Mouse (Mus musculus) CH12.LX (cell line): Measurements from ENCODE around the gene H1fx. TPM values are rescaled to one million over a fixed set of nuclear protein-coding genes. Genes with fewer than 3 reads are reported as not detected.

ENCODE experiments used
- DNase-seq: peaks from one replicate; pipeline ENCODE4 v3.0.0-alpha.2; 2013; ENCODE audit errors: extremely low read depth
- H3K27ac ChIP-seq: 2 replicates; pipeline ENCODE4 v1.5.1; 2012; ENCODE audit warnings: low read depth, mild to moderate bottlenecking, control low read depth, moderate library complexity; ENCODE audit not compliant: insufficient read depth
- H3K27me3 ChIP-seq: replicated peaks from 2 replicates; pipeline ENCODE3; 2012; ENCODE audit warnings: inconsistent platforms
- H3K36me3 ChIP-seq, 2 experiments: replicated peaks in 1 of 2; 2 replicates each; pipeline versions ENCODE3 to v1.6.1; 2012; ENCODE audit warnings: inconsistent platforms in 1 of 2, low read length in 1 of 2, mild to moderate bottlenecking in 1 of 2, mixed read lengths in 1 of 2, moderate library complexity in 1 of 2; ENCODE audit not compliant: control insufficient read depth in 1 of 2, insufficient read depth in 1 of 2
- H3K4me1 ChIP-seq, 2 experiments: 2 replicates each; pipeline ENCODE4 v1.6.1; 2012; ENCODE audit warnings: inconsistent platforms in 1 of 2, moderate library complexity in 1 of 2; ENCODE audit not compliant: insufficient read depth in 2 of 2, control insufficient read depth in 1 of 2
- H3K4me2 ChIP-seq: 2 replicates; pipeline ENCODE4 v1.6.1; 2012; ENCODE audit warnings: low read depth, mild to moderate bottlenecking, control low read depth; ENCODE audit not compliant: poor library complexity, insufficient read depth, severe bottlenecking
- H3K4me3 ChIP-seq, 3 experiments: fragments of 150-350 bp in 1 of 3; sonication (generic) in 1 of 3; replicated peaks in 1 of 3; 2 replicates each; pipeline versions ENCODE3 to v1.5.1; 2011 to 2012; ENCODE audit warnings: low read depth in 2 of 3, low read length in 2 of 3, mild to moderate bottlenecking in 2 of 3, moderate library complexity in 2 of 3, control low read depth in 1 of 3, improper control_type of control experiment in 1 of 3, inconsistent platforms in 1 of 3, mixed read lengths in 1 of 3; ENCODE audit not compliant: poor library complexity in 1 of 3
- H3K79me2 ChIP-seq: replicated peaks from 2 replicates; pipeline ENCODE4 v1.6.1; 2012; ENCODE audit warnings: mild to moderate bottlenecking, moderate library complexity; ENCODE audit not compliant: control insufficient read depth, poor library complexity, insufficient read depth, severe bottlenecking; ENCODE audit errors: extremely low read depth
- H3K9ac ChIP-seq: 2 replicates; pipeline ENCODE4 v1.6.1; 2012; ENCODE audit warnings: low read depth, mild to moderate bottlenecking, control low read depth, moderate library complexity; ENCODE audit not compliant: insufficient read depth
- H3K9me3 ChIP-seq: replicated peaks from 2 replicates; pipeline ENCODE3; 2012; ENCODE audit warnings: low read length, inconsistent platforms, mixed read lengths
- CHD1 ChIP-seq: IDR thresholded peaks from 2 replicates; pipeline ENCODE4 v1.6.1; 2012; ENCODE audit warnings: low read depth, low read length, improper control_type of control experiment, inconsistent platforms
- CHD2 ChIP-seq: IDR thresholded peaks from 2 replicates; pipeline ENCODE4 v1.6.1; 2011; ENCODE audit warnings: low read length, improper control_type of control experiment
- E2F4 ChIP-seq: IDR thresholded peaks from 2 replicates; pipeline ENCODE4 v1.6.1; 2011; ENCODE audit warnings: low read depth, low read length, improper control_type of control experiment; ENCODE audit not compliant: insufficient replicate concordance
- HCFC1 ChIP-seq: IDR thresholded peaks from 2 replicates; pipeline ENCODE4 v1.6.1; 2012; ENCODE audit warnings: low read depth, mild to moderate bottlenecking, inconsistent platforms, low read length, improper control_type of control experiment
- IRF4 ChIP-seq: IDR thresholded peaks from 2 replicates; pipeline ENCODE4 v1.6.1; 2014; ENCODE audit warnings: low read depth, mild to moderate bottlenecking, inconsistent platforms, low read length, improper control_type of control experiment
- KAT2A ChIP-seq: IDR thresholded peaks from 2 replicates; pipeline ENCODE4 v1.6.1; 2012; ENCODE audit warnings: low read length, improper control_type of control experiment, inconsistent platforms; ENCODE audit not compliant: insufficient replicate concordance
- MAFK ChIP-seq: IDR thresholded peaks from 2 replicates; pipeline ENCODE4 v1.6.1; 2011; ENCODE audit warnings: low read length, improper control_type of control experiment; ENCODE audit not compliant: insufficient replicate concordance
- MEF2A ChIP-seq: IDR thresholded peaks from 2 replicates; pipeline ENCODE4 v1.6.1; 2014; ENCODE audit warnings: low read depth, mild to moderate bottlenecking, inconsistent platforms, low read length, improper control_type of control experiment, borderline replicate concordance
- MYC ChIP-seq: IDR thresholded peaks from 2 replicates; pipeline ENCODE4 v1.6.1; 2011; ENCODE audit warnings: low read depth, mild to moderate bottlenecking, improper control_type of control experiment, low read length
- POLR2A ChIP-seq: IDR thresholded peaks from 2 replicates; pipeline ENCODE4 v1.6.1; 2011; ENCODE audit warnings: low read depth, mild to moderate bottlenecking, improper control_type of control experiment, low read length
- POLR2AphosphoS2 ChIP-seq: IDR thresholded peaks from 2 replicates; pipeline ENCODE4 v1.6.1; 2011; ENCODE audit warnings: low read depth, low read length, improper control_type of control experiment
- RAD21 ChIP-seq: IDR thresholded peaks from 2 replicates; pipeline ENCODE4 v1.6.1; 2011; ENCODE audit warnings: low read depth, mild to moderate bottlenecking, low read length, improper control_type of control experiment, moderate library complexity
- RCOR1 ChIP-seq: conservative IDR thresholded peaks from 2 replicates; pipeline ENCODE4 v1.6.1; 2012; ENCODE audit warnings: low read depth, mild to moderate bottlenecking, inconsistent platforms, low read length, improper control_type of control experiment
- SIN3A ChIP-seq: IDR thresholded peaks from 2 replicates; pipeline ENCODE4 v1.6.1; 2012; ENCODE audit warnings: low read length, improper control_type of control experiment, inconsistent platforms
- TBP ChIP-seq: conservative IDR thresholded peaks from 2 replicates; pipeline ENCODE4 v1.6.1; 2011; ENCODE audit warnings: low read depth, low read length, improper control_type of control experiment
- USF1 ChIP-seq: IDR thresholded peaks from 2 replicates; pipeline ENCODE4 v1.6.1; 2014; ENCODE audit warnings: low read depth, mild to moderate bottlenecking, inconsistent platforms, low read length, improper control_type of control experiment
- USF2 ChIP-seq: conservative IDR thresholded peaks from 2 replicates; pipeline ENCODE4 v1.6.1; 2011; ENCODE audit warnings: low read depth, low read length, improper control_type of control experiment
- ZC3H11A ChIP-seq: IDR thresholded peaks from 2 replicates; pipeline ENCODE4 v1.6.1; 2012; ENCODE audit warnings: low read depth, mild to moderate bottlenecking, inconsistent platforms, low read length, improper control_type of control experiment
- ZMIZ1 ChIP-seq: IDR thresholded peaks from 2 replicates; pipeline ENCODE4 v1.6.1; 2012; ENCODE audit warnings: low read depth, mild to moderate bottlenecking, inconsistent platforms, low read length, improper control_type of control experiment
- ZNF384 ChIP-seq: IDR thresholded peaks from 2 replicates; pipeline ENCODE4 v1.6.1; 2012; ENCODE audit warnings: low read depth, low read length, improper control_type of control experiment, inconsistent platforms
- dilution Hi-C: fragments of 300-500 bp; cut with MboI; formaldehyde crosslinking; loops from 2 replicates; pipeline ENCODE4 v1.14.3; 2020; ENCODE audit warnings: low sequenced_read_pairs; ENCODE audit not compliant: extremely low pct_unique_long_range_greater_than_20kb, extremely low pct_ligation_motif_present
- in situ Hi-C: fragments of 300-500 bp; cut with MboI; formaldehyde crosslinking; loops from 3 replicates; pipeline ENCODE4 v1.14.3; 2019; ENCODE audit warnings: low sequenced_read_pairs, low pct_ligation_motif_present, low pct_unique_long_range_greater_than_20kb, mixed read lengths
- polyA plus RNA-seq: library from polyadenylated mRNA; unstranded; fragments of >175 nt; gene quantifications from 2 replicates; pipeline ENCODE4 v1.2.1, GENCODE M21; 2012; ENCODE audit warnings: low read depth; ENCODE audit not compliant: insufficient read length
- total RNA-seq, 2 experiments: library from RNA; depleted of rRNA; stranded (reverse); fragments of 300-350 nt in 1 of 2; fragments of >200 nt in 1 of 2; gene quantifications; 2 replicates each; pipeline ENCODE4 v1.2.3; 2012 to 2014

Gene H1fx
- total and polyA plus RNA-seq, 3 experiments, result 0.08 TPM; not detected in 2

DNA sequence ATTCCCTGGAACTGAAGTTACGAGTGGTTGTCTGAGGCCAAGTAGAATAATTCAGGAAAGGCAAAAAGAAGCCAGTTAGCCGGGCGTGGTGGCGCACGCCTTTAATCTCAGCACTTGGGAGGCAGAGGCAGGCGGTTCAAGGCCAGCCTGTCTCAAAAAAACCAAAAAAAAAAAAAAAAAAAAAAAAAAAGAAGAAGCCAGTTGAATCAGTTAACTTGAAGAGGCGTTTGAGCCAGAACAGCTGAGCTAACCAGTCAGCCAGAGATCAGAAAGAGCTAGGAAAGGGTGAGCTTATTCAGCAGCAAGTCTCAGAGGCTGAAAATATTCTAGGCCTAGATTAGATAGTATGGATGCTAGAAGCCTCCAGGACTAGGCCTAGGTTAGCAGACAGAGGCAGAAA, 39.3 kb downstream of the H1fx start:
- H3K27ac ChIP-seq, result no peak overlapping the region
- dilution Hi-C loops, result no loop called here
- H3K4me3 ChIP-seq, result no peak overlapping the region
- H3K36me3 ChIP-seq, result no peaks in the 10 kb centered on the region
- peaks cover 5% of the 10 kb centered on the region for H3K9me3 ChIP-seq
- peaks cover 4% of the 10 kb centered on the region for H3K27me3 ChIP-seq
- in situ Hi-C loops, result no loop called here
- H3K9ac ChIP-seq, result no peak overlapping the region
- TF ChIP-seq POLR2AphosphoS2 (no peak), KAT2A (no peak), USF1 (no peak), CHD2 (no peak), RCOR1 (no peak), E2F4 (no peak), ZMIZ1 (no peak), MYC (no peak), USF2 (no peak), POLR2A (no peak), ZC3H11A (no peak), ZNF384 (no peak), HCFC1 (no peak), SIN3A (no peak), RAD21 (no peak), TBP (no peak)
- H3K4me2 ChIP-seq, result no peak overlapping the region
- peaks cover 0 to 4% of the 10 kb centered on the region in 2 experiments; a peak in 2 of 4 replicates for H3K4me1 ChIP-seq
- H3K79me2 ChIP-seq, result no peaks in the 10 kb centered on the region
- DNase-seq, result no peak

DNA sequence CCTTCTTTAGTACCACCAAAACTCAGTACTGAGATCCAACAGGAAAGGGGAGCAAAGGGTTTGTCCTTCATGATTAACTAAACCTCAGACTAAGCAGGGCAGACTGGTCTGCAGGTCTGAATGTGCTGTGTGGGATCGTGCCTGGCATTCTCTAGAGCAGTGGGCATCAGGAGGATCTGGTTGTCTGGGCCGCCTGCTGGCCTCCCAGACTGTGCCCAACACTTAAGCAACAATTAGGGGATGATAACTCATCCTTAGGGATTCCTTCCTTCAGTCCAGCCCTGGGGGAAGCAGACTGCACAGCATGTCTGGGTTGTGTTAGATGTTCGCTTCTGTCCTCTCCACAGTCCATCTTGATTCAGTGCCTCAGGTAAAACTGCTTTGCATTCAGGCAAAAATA, 42.5 kb downstream of the H1fx start:
- TF ChIP-seq MAFK, result no peak
- no peak for TF ChIP-seq IRF4
- no peak for TF ChIP-seq POLR2A
- TF ChIP-seq MEF2A, result no peak
- TF ChIP-seq CHD1, result no peak
- Histone ChIP-seq H3K79me2 (no peaks in the 10 kb centered on the region), H3K9ac (no peak overlapping the region), H3K4me3 (no peak overlapping the region), H3K9me3 (no peaks in the 10 kb centered on the region), H3K4me2 (no peak overlapping the region), H3K4me1 (peaks cover 0 to 5% of the 10 kb centered on the region in 2 experiments; a peak in 2 of 4 replicates), H3K36me3 (peaks cover 0 to 9% of the 10 kb centered on the region in 2 experiments), H3K27me3 (peaks cover 2% of the 10 kb centered on the region), H3K27ac (no peak overlapping the region)
- in situ Hi-C loops (no loop called here), dilution Hi-C loops (no loop called here)
- no peak for DNase-seq
